Mouse (Mus musculus) heart, embryonic 13.5 days (tissue): Measurements from ENCODE around the gene Il13. TPM values are rescaled to one million over a fixed set of nuclear protein-coding genes. Genes with fewer than 3 reads are reported as not detected.

Experiments
- ATAC-seq: fragments of 200-750 bp; cut with Nextera tagmentation; 2 replicates; pipeline ENCODE4 v1.8.0; 2017; ENCODE audit warnings: moderate TSS enrichment; ENCODE audit not compliant: insufficient number of reproducible peaks, low FRiP score, low TSS enrichment; ENCODE audit errors: extremely low read depth
- H3K27ac ChIP-seq: fragments of 300-500 bp; sonication (generic); replicated peaks from 2 replicates; pipeline ENCODE4 v1.5.1; 2015; ENCODE audit warnings: moderate library complexity, mild to moderate bottlenecking, inconsistent platforms
- H3K27me3 ChIP-seq: fragments of 300-500 bp; sonication (generic); replicated peaks from 2 replicates; pipeline ENCODE4 v1.6.1; 2015; ENCODE audit warnings: mild to moderate bottlenecking, inconsistent platforms
- H3K36me3 ChIP-seq: fragments of 300-500 bp; sonication (generic); 2 replicates; pipeline ENCODE4 v1.6.1; 2015; ENCODE audit warnings: mild to moderate bottlenecking, inconsistent platforms
- H3K4me1 ChIP-seq: fragments of 300-500 bp; sonication (generic); 2 replicates; pipeline ENCODE4 v1.6.1; 2015; ENCODE audit warnings: inconsistent platforms
- H3K4me2 ChIP-seq: fragments of 300-500 bp; sonication (generic); 2 replicates; pipeline ENCODE4 v1.6.1; 2015; ENCODE audit warnings: inconsistent platforms, mild to moderate bottlenecking, moderate library complexity
- H3K4me3 ChIP-seq: fragments of 300-500 bp; sonication (generic); 2 replicates; pipeline ENCODE4 v1.5.1; 2015; ENCODE audit warnings: moderate library complexity, mild to moderate bottlenecking, inconsistent platforms
- H3K9ac ChIP-seq: fragments of 300-500 bp; sonication (generic); 2 replicates; pipeline ENCODE4 v1.6.1; 2015; ENCODE audit warnings: inconsistent platforms, mild to moderate bottlenecking, moderate library complexity
- H3K9me3 ChIP-seq: fragments of 300-500 bp; sonication (generic); 2 replicates; pipeline ENCODE4 v1.6.1; 2016; ENCODE audit warnings: inconsistent platforms
- WGBS: fragments of 180-500 bp; shearing (Covaris S2); methylation state at CpG from one replicate; pipeline ENCODE4 v1.1.7; 2015; ENCODE audit warnings: mixed read lengths; 5-methylcytosine and 5-hydroxymethylcytosine counted together
- polyA plus RNA-seq: library from polyadenylated mRNA; unstranded; fragments of >200 nt; fragmentation: Nextera tagmentation; extraction: Ambion mirVana; gene quantifications from 2 replicates; pipeline ENCODE4 v1.2.1, GENCODE M21; 2015

Il13 gene
- polyA plus RNA-seq, 1 experiment from 2014 or later, result not detected

DNA sequence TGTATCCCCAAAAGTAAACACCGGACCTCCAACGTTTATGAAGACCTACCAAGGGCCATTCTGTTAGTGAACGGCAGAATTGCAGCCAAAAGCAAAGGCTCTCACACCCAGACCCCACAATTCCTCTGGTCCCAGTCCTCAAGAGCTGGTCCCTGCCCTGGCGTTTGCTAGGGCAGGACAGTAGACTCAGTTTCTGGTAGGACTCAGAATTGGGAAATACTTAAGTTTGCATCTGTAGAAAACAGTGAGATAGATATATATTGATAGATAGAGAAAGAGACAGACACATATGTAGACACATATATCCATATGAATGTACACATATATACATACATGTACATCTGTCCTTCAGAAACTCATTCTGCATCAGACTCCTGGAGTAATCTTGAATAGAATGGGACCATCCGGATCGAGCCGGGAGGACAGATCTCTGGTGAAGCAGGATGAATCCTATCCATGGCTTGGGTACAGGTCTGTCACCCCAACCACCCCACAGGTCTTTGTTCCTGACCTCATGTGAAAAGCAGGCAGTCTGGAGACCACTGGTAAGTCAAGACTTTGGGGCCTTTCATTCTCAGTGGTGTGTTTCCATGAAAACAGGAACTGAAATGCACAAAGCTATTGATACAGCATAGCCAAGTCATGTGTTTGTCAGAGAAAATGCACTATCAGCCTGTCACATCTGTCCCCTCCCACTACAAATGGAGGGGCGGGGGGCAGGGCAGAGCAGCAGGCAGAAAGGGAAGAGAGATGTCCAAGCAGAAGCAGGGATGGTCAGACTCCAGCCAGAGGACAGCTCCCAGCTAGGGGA is 17.5 kb downstream of the Il13 start:
- Histone ChIP-seq H3K4me3 (no peak overlapping the region), H3K36me3 (no peaks in the 10 kb centered on the region), H3K9ac (no peak overlapping the region), H3K4me1 (0 out of 2 replicates have a peak, but pooled peaks cover 4% of the 10 kb centered on the region), H3K9me3 (no peaks in the 10 kb centered on the region), H3K27ac (no peak overlapping the region), H3K27me3 (no peaks in the 10 kb centered on the region), H3K4me2 (no peak overlapping the region)
- 72% methylated on average over 8 of the region's 8 CpGs for WGBS
- ATAC-seq, result no peak

DNA sequence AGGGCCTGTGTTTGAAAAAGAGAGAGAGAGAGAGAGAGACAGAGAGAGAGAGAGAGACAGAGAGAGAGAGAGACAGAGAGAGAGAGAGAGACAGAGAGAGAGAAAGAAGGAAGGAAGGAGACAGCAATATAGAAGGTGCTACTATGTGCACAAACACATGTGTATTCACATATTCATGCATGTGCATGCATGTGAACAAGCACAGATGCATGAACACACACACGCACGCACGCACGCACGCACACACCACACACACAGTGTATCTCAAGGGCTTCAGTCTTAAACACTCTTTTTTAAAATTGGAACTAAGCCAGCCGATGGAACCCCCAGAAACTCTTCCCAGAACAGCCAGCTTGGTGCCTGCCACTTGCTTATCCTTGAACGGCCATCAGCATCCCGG is 18.9 kb downstream of the Il13 start:
- Histone ChIP-seq H3K27ac (no peak overlapping the region), H3K36me3 (no peaks in the 10 kb centered on the region), H3K4me1 (no peaks in the 10 kb centered on the region), H3K9ac (no peak overlapping the region), H3K4me3 (no peak overlapping the region), H3K9me3 (no peaks in the 10 kb centered on the region), H3K27me3 (no peaks in the 10 kb centered on the region), H3K4me2 (no peak overlapping the region)
- 85% methylated on average over 8 of the region's 8 CpGs for WGBS
- ATAC-seq, result no peak

DNA sequence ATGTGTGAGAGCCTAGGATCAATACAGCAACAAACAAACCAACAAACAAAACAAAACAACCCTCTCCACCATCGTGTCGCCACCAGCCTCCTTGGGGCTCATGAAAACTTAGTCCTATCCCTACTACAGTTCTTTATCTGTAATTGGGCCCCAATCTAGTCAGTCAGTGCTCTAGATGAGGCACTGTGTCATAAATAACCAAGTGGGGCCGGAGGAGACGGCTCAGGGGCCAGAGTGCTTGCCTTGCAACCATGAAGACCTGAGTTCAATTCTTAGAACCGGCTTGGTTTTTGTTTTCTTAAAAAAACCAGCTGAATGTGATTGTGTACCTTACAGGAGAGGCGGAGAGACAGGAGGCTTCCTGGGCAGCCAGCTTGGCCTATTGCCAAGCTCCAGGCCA is 19.3 kb downstream of the Il13 start:
- Histone ChIP-seq H3K4me1 (no peaks in the 10 kb centered on the region), H3K4me3 (no peak overlapping the region), H3K27ac (no peak overlapping the region), H3K9ac (no peak overlapping the region), H3K36me3 (no peaks in the 10 kb centered on the region), H3K4me2 (no peak overlapping the region), H3K9me3 (no peaks in the 10 kb centered on the region), H3K27me3 (no peaks in the 10 kb centered on the region)
- no peak for ATAC-seq
- WGBS, result 61% methylated on average over 6 of the region's 6 CpGs

DNA sequence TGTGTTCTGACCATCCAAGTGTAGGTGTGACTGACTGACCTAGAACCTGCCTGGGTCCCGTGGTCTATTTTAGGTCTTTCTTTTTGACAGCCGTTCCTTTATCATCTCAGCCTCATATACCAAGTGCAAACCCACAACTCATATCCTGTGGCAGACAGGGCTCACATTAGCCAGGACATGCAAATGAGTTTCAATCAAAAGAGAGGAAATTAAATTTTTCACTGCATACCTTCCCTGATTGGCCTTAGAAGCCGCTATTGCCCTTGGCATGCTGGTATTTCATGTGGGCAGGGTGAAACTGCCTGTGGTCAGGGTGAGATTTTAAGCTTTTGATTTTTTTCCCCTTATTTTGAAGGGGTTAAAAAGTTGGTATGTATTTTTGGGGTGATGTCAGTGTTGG is 24.8 kb downstream of the Il13 start:
- H3K4me2 ChIP-seq, result no peak overlapping the region
- no peaks in the 10 kb centered on the region for H3K36me3 ChIP-seq
- ATAC-seq, result no peak
- no peaks in the 10 kb centered on the region; the same call in 1 of the 2 replicates for H3K27me3 ChIP-seq
- no peak overlapping the region for H3K9ac ChIP-seq
- H3K27ac ChIP-seq, result no peak overlapping the region
- peaks cover 10% of the 10 kb centered on the region; the same call in 1 of the 2 replicates for H3K4me1 ChIP-seq
- H3K4me3 ChIP-seq, result no peak overlapping the region
- 54% methylated on average over 3 of the region's 3 CpGs for WGBS
- H3K9me3 ChIP-seq, result no peaks in the 10 kb centered on the region

DNA sequence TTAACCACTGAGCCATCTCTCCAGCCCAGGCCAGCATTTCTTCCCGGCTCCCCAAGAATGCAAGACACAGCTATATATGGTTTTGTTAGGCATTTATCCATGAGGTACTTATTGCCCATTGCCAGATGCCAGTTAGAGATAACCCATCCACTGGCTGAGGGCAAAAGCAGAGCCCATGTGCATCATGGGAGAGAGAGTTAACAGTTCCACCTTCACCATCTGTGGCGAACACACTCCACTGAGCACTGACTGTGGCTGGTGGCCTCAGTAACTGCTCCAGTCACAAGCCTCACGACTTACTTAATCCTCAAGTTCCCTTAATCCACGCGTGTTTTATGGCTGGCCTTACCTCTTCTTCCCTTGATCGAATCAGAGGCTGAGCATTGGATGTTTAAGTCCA is 25.3 kb downstream of the Il13 start:
- H3K27me3 ChIP-seq, result no peaks in the 10 kb centered on the region; the same call in 1 of the 2 replicates
- no peak overlapping the region for H3K27ac ChIP-seq
- no peaks in the 10 kb centered on the region for H3K36me3 ChIP-seq
- H3K9ac ChIP-seq, result no peak overlapping the region
- H3K4me2 ChIP-seq, result no peak overlapping the region
- ATAC-seq, result no peak
- WGBS, result 78% methylated on average over 6 of the region's 6 CpGs
- no peaks in the 10 kb centered on the region for H3K9me3 ChIP-seq
- no peak overlapping the region for H3K4me3 ChIP-seq
- H3K4me1 ChIP-seq, result peaks cover 10% of the 10 kb centered on the region; the same call in 1 of the 2 replicates

DNA sequence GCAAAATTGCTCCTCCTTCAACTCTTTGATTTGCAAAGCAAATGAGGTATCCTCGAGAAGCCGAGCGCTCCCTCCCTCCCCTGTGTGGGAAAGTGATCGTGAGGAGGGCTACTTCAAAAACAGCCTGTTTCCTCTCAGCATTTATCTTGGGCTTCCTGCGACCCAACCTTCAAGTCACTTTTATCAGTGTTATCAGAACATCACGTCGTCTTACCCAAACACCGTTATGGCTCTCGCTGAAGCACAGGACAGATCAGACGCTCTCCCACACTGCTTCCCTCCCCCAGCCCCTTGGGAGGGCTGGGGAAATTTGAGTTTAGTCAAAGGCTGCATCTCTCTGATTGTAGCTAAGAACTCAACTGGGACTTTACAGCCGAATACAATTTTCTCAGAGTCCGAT is 28.9 kb downstream of the Il13 start:
- Histone ChIP-seq H3K4me1 (peaks cover 10% of the 10 kb centered on the region; the same call in 1 of the 2 replicates), H3K4me2 (peak overlapping the region; percentile 53), H3K27ac (no peak overlapping the region), H3K9me3 (no peaks in the 10 kb centered on the region), H3K4me3 (0 out of 2 replicates have a peak overlapping the region, but pooled peaks have one; percentile 1), H3K27me3 (no peaks in the 10 kb centered on the region; the same call in 1 of the 2 replicates), H3K36me3 (peaks cover 10% of the 10 kb centered on the region), H3K9ac (no peak overlapping the region)
- WGBS, result 8% methylated on average over 12 of the region's 12 CpGs
- no peak for ATAC-seq

DNA sequence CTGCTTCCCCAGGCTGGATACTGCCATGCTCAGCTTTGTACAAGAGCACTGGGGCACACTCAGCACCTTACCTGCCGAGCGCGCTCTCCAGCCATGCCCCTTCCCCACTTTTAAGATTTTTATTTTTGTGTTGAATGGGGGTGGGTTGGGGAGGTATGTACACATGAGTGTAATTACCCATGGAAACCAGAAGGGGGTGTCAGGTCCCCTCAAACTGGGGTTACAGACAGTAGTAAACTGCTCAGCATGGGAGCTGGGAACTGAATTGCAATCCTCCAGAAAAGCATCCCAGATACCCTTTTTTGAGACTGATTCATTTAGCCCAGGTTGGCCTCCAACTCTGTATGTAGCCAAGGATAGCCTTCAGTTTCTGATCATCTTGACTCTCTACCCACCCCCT is 29.5 kb downstream of the Il13 start:
- peaks cover 12% of the 10 kb centered on the region for H3K36me3 ChIP-seq
- H3K4me3 ChIP-seq, result no peak overlapping the region
- ATAC-seq, result no peak
- 85% methylated on average over 3 of the region's 3 CpGs for WGBS
- no peak overlapping the region for H3K9ac ChIP-seq
- no peaks in the 10 kb centered on the region for H3K9me3 ChIP-seq
- no peak overlapping the region for H3K27ac ChIP-seq
- no peaks in the 10 kb centered on the region; the same call in 1 of the 2 replicates for H3K27me3 ChIP-seq
- peaks cover 10% of the 10 kb centered on the region; the same call in 1 of the 2 replicates for H3K4me1 ChIP-seq
- no peak overlapping the region for H3K4me2 ChIP-seq

DNA sequence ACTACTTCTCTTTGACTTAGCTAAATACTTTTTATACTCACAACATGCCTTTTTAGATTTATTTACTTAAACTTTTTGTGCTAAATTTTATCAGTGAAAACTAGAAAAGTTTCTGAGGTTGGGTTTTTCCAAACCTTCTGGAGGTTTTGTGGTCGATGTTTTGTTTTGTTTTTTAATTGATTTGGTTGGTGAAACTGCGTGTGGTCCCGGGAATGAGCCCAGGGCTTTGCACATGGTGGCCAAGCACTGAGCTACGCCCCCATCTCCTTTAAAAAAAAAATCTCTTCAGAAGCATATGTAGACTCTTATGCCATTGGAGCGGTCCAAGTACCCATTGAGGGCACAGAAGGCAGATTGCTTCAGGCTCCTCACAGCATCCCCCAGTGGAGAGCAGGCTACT is 43.4 kb downstream of the Il13 start:
- H3K36me3 ChIP-seq, result peaks cover 74% of the 10 kb centered on the region
- no peak overlapping the region for H3K4me3 ChIP-seq
- 92% methylated on average over 5 of the region's 5 CpGs for WGBS
- H3K9me3 ChIP-seq, result no peaks in the 10 kb centered on the region
- no peak overlapping the region for H3K9ac ChIP-seq
- no peaks in the 10 kb centered on the region for H3K4me1 ChIP-seq
- H3K27ac ChIP-seq, result no peak overlapping the region
- H3K4me2 ChIP-seq, result no peak overlapping the region
- no peaks in the 10 kb centered on the region for H3K27me3 ChIP-seq
- no peak for ATAC-seq

DNA sequence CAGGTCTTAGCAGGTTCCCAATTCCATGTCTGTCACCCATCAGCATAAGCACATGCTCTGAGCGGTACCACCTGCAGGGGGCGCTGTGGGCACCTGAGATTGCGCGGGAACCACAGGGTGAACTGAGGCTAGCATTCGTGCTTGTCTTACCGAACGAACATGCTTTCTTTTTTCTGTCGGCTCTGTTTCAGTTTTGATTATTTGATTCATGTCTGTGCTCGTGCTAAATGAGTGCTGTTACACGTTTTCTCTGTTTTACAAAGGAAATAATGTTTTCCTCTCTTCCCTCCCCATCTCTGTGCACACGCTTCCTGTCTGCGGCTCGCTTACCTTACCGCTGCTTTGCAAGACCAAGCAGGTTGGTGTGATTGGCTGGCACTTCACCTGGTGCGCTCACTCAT is 44.1 kb downstream of the Il13 start:
- Histone ChIP-seq H3K9ac (no peak overlapping the region), H3K27me3 (no peaks in the 10 kb centered on the region), H3K4me1 (0 out of 2 replicates have a peak, but pooled peaks cover 4% of the 10 kb centered on the region), H3K36me3 (peaks cover 74% of the 10 kb centered on the region), H3K4me2 (peak overlapping the region; percentile 27; the same call in 1 of the 2 replicates), H3K27ac (no peak overlapping the region), H3K9me3 (no peaks in the 10 kb centered on the region), H3K4me3 (no peak overlapping the region)
- 41% methylated on average over 15 of the region's 15 CpGs for WGBS
- ATAC-seq, result no peak

DNA sequence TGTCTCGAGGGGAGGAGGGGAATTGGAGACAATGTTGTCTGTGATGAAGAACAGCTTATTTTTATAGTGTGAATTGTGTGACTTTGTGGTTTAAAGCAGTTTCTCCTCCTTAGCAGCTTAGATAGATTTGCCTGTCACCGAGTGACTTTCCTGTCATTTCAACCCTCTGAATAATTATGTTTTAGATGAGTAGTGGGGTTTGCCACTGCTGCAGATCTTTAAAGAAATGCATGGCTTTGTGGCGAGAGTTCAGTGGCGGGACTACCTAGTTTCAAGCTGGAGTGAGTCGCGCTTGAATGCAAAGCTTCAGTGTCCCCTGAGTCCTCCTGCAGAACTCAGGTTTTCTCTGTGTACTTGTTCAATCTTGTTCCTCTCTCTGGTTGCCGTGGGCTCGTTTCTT is 46.2 kb downstream of the Il13 start:
- ATAC-seq, result no peak
- Histone ChIP-seq H3K36me3 (peaks cover 74% of the 10 kb centered on the region), H3K9me3 (no peaks in the 10 kb centered on the region), H3K4me1 (0 out of 2 replicates have a peak, but pooled peaks cover 6% of the 10 kb centered on the region), H3K4me3 (no peak overlapping the region), H3K4me2 (no peak overlapping the region), H3K27ac (no peak overlapping the region), H3K9ac (no peak overlapping the region), H3K27me3 (no peaks in the 10 kb centered on the region)
- WGBS, result 77% methylated on average over 8 of the region's 8 CpGs

DNA sequence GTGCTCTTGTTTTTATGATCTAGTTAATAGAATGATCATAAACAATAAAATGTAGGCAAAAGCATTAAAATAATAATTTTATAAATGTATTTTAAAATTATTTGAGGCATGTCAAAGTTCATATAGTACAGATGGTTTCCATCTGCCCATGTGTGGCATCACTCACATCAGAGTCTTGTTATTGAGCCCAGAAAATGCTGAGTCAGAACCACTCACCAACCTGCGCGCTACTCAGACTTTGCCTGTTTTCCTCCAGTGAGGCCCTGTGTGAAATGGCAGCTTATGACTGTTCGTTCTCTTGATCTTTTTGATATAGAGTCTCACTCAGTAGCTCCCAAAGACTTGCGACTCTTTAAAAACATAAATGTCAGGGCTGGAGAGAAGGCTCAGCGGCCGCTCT is 49.0 kb downstream of the Il13 start:
- Histone ChIP-seq H3K4me1 (0 out of 2 replicates have a peak, but pooled peaks cover 6% of the 10 kb centered on the region), H3K9ac (no peak overlapping the region), H3K27ac (no peak overlapping the region), H3K9me3 (no peaks in the 10 kb centered on the region), H3K27me3 (no peaks in the 10 kb centered on the region), H3K36me3 (peaks cover 72% of the 10 kb centered on the region), H3K4me3 (no peak overlapping the region), H3K4me2 (no peak overlapping the region)
- ATAC-seq, result no peak
- 66% methylated on average over 6 of the region's 6 CpGs for WGBS

DNA sequence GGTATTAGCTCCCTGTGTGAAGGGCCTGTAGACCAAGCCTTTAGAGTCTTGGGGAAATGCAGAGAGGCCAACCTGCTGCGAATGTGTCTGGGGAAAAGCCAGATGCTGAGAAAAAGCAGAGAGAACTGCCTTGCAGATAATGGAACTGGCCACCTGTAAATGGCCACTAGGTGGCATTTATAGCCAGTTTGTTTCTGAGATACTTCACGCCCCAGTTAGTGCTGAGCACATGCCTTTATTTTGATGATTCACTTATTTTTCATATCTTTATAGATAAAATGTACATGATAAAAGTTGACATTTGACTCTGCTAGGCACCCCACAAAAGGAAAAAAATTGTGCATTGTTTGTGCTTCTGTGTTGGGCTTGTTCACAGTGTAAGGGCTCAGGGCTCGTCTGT is 49.7 kb downstream of the Il13 start:
- Histone ChIP-seq H3K36me3 (peaks cover 77% of the 10 kb centered on the region), H3K4me2 (no peak overlapping the region), H3K4me3 (no peak overlapping the region), H3K9ac (no peak overlapping the region), H3K9me3 (no peaks in the 10 kb centered on the region), H3K4me1 (0 out of 2 replicates have a peak, but pooled peaks cover 6% of the 10 kb centered on the region), H3K27ac (no peak overlapping the region), H3K27me3 (no peaks in the 10 kb centered on the region)
- WGBS, result 52% methylated on average over 3 of the region's 3 CpGs
- ATAC-seq, result no peak
